Comparison of ENCODE assay signal across 9 mouse cellular contexts in the genomic region with DNA sequence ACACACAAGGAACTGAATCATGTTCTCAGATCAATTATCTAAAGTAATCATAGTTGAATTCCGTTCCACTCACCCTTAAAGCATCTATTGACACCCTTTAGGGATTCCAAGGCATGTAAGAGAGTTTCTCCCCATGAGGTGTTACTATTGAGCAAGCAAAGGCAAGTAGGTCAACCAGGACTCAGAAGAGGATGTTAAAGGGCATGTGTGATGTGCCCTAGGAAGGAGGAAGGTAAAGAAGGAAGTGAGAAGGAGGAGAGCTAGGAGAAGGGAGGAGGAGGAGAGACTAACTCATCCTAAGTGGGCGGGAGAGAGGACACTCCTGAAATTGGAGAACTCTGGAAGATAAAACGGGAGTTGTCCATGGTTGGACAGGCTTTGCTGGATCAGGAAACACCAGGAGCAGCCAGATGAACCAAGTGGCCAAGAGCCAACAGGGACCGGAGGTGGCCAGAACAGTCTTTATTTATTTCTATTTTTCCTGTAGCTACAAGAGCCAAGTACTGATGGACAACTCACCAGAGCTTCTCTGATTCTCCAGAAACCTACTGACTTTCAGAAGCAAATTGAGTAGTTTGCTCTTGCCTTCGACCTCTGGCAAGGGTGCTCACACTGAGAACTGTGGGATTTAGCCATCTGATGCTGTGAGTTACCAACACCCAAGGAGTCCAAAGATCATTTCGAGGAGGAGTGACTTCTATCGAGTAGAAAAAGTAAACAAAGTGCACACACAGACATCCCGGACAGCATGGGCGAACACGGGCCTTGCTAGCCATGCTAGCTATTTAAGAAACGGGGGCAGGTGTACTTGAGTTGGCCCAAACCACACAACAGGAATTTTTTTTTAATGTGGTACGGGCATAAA. TPM values are rescaled to one million over a fixed set of nuclear protein-coding genes. Genes with fewer than 3 reads are reported as not detected.
DNase-seq lines count a peak whose midpoint lies in the region; ATAC-seq and TF ChIP-seq lines count a peak whose summit lies in the region.
"Had no signal": no experiment of that assay in that cellular context is flagged by ENCODE, and none has a peak within 500 bp of the region (broad histone marks: within the 10 kb centered on the region; RNA-seq: fewer than 3 reads in every experiment).

No protein-coding gene starts in this region.

- no peak for TF ChIP-seq CTCF in liver, adult 2 months (IDR thresholded peaks at IDR 0.05; ENCODE audit: low read depth, low read length)
- TF ChIP-seq CTCF in left cerebral cortex, adult 2 months (IDR thresholded peaks at IDR 0.05), result no peak

- intact Hi-C loops in heart, postnatal 14 days (cut with DNase I), result no loop called here
- intact Hi-C loops in left cerebral cortex, adult 2 months (cut with DNase I), result no loop called here

- H3K9ac ChIP-seq in liver, adult 2 months (ENCODE audit: low read depth, low read length), result peak overlapping the region; percentile 52
- no peak overlapping the region for H3K9ac ChIP-seq in liver, embryonic 11.5 days (ENCODE audit: low read depth, low read length)
- H3K9ac ChIP-seq: hindbrain, embryonic 15.5 days had no signal

- WGBS in liver, adult 2 months, result 14% methylated on average over 12 of the region's 12 CpGs
- WGBS in liver, embryonic 11.5 days, result 75% methylated on average over 12 of the region's 12 CpGs

- 0 out of 2 replicates have a peak overlapping the region, but pooled peaks have one; percentile 13 for H3K4me3 ChIP-seq in liver, adult 2 months (ENCODE audit: insufficient read depth, low read depth, low read length)
- no peak overlapping the region for H3K4me3 ChIP-seq in liver, embryonic 11.5 days (ENCODE audit: low read depth, low read length)
- H3K4me3 ChIP-seq in left cerebral cortex, adult 2 months, result no peak overlapping the region
- H3K4me3 ChIP-seq: hindbrain, embryonic 15.5 days had no signal

- no peaks in the 10 kb centered on the region for H3K9me3 ChIP-seq in liver, embryonic 11.5 days (ENCODE audit: control insufficient read depth, low read length)
- H3K9me3 ChIP-seq: hindbrain, embryonic 15.5 days had no signal

- H3K4me2 ChIP-seq in liver, embryonic 11.5 days, result no peak overlapping the region
- H3K4me2 ChIP-seq: hindbrain, embryonic 15.5 days had no signal

- TF ChIP-seq POLR2A in liver, adult 2 months (IDR thresholded peaks at IDR 0.05; ENCODE audit: extremely low read depth, insufficient read depth, low read length), result no peak

- peak overlapping the region; percentile 90 for H3K27ac ChIP-seq in liver, adult 2 months (replicated peaks; ENCODE audit: insufficient read depth, low read depth, low read length)
- no peak overlapping the region for H3K27ac ChIP-seq in liver, embryonic 11.5 days (ENCODE audit: low read depth, low read length)
- H3K27ac ChIP-seq in left cerebral cortex, adult 2 months, result no peak overlapping the region
- H3K27ac ChIP-seq: hindbrain, embryonic 15.5 days had no signal

- ATAC-seq in liver, embryonic 11.5 days (replicated peaks; ENCODE audit: low FRiP score), result no peak
- ATAC-seq: activated CD4-positive, CD25-positive, alpha-beta regulatory T cell, adult 4 months had no signal

- peaks cover 4% of the 10 kb centered on the region; the same call in 1 of the 2 replicates for H3K4me1 ChIP-seq in liver, adult 2 months (ENCODE audit: control insufficient read depth, insufficient read depth, low read length)
- H3K4me1 ChIP-seq in liver, embryonic 11.5 days (replicated peaks; ENCODE audit: control insufficient read depth, insufficient read depth, low read length), result no peaks in the 10 kb centered on the region
- H3K4me1 ChIP-seq: hindbrain, embryonic 15.5 days had no signal

- H3K36me3 ChIP-seq in liver, adult 2 months (ENCODE audit: control insufficient read depth, insufficient read depth, low read length), result no peaks in the 10 kb centered on the region
- H3K36me3 ChIP-seq in liver, embryonic 11.5 days (ENCODE audit: control insufficient read depth, insufficient read depth, low read length), result no peaks in the 10 kb centered on the region
- H3K36me3 ChIP-seq: hindbrain, embryonic 15.5 days had no signal

- H3K27me3 ChIP-seq in liver, adult 2 months (ENCODE audit: control insufficient read depth, insufficient read depth, low read length), result no peaks in the 10 kb centered on the region
- H3K27me3 ChIP-seq in liver, embryonic 11.5 days (replicated peaks; ENCODE audit: control insufficient read depth, insufficient read depth, low read length), result no peaks in the 10 kb centered on the region
- H3K27me3 ChIP-seq: hindbrain, embryonic 15.5 days had no signal

- DNase-seq in liver, adult 2 months (ENCODE audit: extremely low read depth, low read depth, low spot score), result peak; percentile 99
- DNase-seq in liver, embryonic 11.5 days (ENCODE audit: low spot score), result no peak
- peak; percentile 12 to 40 for DNase-seq in heart, postnatal 14 days
- peak; percentile 78 to 81 for DNase-seq in kidney, postnatal 36 days
- DNase-seq in skeletal muscle tissue, adult 2 months (ENCODE audit: low read depth, low spot score), result peak; percentile 31
- DNase-seq in left cerebral cortex, adult 2 months (ENCODE audit: extremely low spot score in 1 of 2, low spot score in 2 of 2), result no peak
- DNase-seq in T-cell, adult 2 months (ENCODE audit: low spot score), result no peak

- H3K79me2 ChIP-seq in liver, adult 2 months (ENCODE audit: control insufficient read depth, insufficient read depth, low read length), result no peaks in the 10 kb centered on the region

RNA-seq across cellular contexts. Expression of gene Fam214a, which starts 13.8 kb away (rescaled TPM):
- total RNA-seq in liver, adult 2 months (2014; rRNA removed), result 67.5 and 116 TPM in 2 replicates
- 14.5 and 23.1 TPM in 2 replicates for polyA plus RNA-seq in liver, adult 2 months (2012; rRNA removed)
- polyA plus RNA-seq in liver, embryonic 11.5 days (2014; fragmentation: Nextera tagmentation; extraction: Ambion mirVana), result 3.3 and 3.7 TPM in 2 replicates
- 10 to 100 TPM; 26.7 to 36.3 TPM for total RNA-seq in heart, postnatal 14 days (2021)
- 10 to 100 TPM; 35.3 to 37.5 TPM for total RNA-seq in left cerebral cortex, adult 2 months (2021)

Comparison
In these comparisons a context has a peak if more than half of its experiments do, and no peak if none do; other contexts are left out.
1. DNase-seq: peak in liver, adult 2 months (single experiment), heart, postnatal 14 days (2 of 2), kidney, postnatal 36 days (2 of 2) and skeletal muscle tissue, adult 2 months (single experiment); none in liver, embryonic 11.5 days (single experiment), left cerebral cortex, adult 2 months (0 of 2) and T-cell, adult 2 months (single experiment).